Mouse (Mus musculus) MEL (cell line): Measurements from ENCODE around the gene Rtbdn.

Source experiments
- CTCF ChIP-seq, 3 experiments: IDR thresholded peaks in 2 of 3; conservative IDR thresholded peaks in 1 of 3; 2 replicates each; pipeline ENCODE4 v1.5.1; 2011 to 2012; ENCODE audit warnings: low read length in 3 of 3, low read depth in 2 of 3, mild to moderate bottlenecking in 2 of 3, improper control_type of control experiment in 1 of 3, inconsistent platforms in 1 of 3, mixed read lengths in 1 of 3, moderate library complexity in 1 of 3; ENCODE audit not compliant: control insufficient read depth in 1 of 3, insufficient read depth in 1 of 3, poor library complexity in 1 of 3, severe bottlenecking in 1 of 3
- MAFK ChIP-seq: IDR thresholded peaks from 2 replicates; pipeline ENCODE4 v1.6.1; 2011; ENCODE audit warnings: low read depth, mild to moderate bottlenecking, low read length, improper control_type of control experiment, borderline replicate concordance
- POLR2A ChIP-seq, 2 experiments: IDR thresholded peaks; 2 replicates each; pipeline ENCODE4 v1.6.1; 2011 to 2012; ENCODE audit warnings: low read length in 2 of 2, mild to moderate bottlenecking in 2 of 2, control low read depth in 1 of 2, improper control_type of control experiment in 1 of 2, low read depth in 1 of 2, moderate library complexity in 1 of 2; ENCODE audit not compliant: control insufficient read depth in 1 of 2, insufficient read depth in 1 of 2, poor library complexity in 1 of 2
- POLR2AphosphoS5 ChIP-seq: IDR thresholded peaks from 2 replicates; pipeline ENCODE4 v1.6.1; 2012; ENCODE audit warnings: low read depth, borderline replicate concordance, mild to moderate bottlenecking, inconsistent platforms, low read length, moderate library complexity, mixed read lengths
- ZKSCAN1 ChIP-seq: IDR thresholded peaks from 2 replicates; pipeline ENCODE4 v1.6.1; 2012; ENCODE audit warnings: low read depth, mild to moderate bottlenecking, inconsistent platforms, low read length, improper control_type of control experiment, moderate library complexity

GRCm38 (mm10) chr8:84963952-84964351 is 17.2 kb downstream of the Rtbdn start:
- TF ChIP-seq POLR2AphosphoS5 (no peak), POLR2A (IDR thresholded peaks at IDR 0.05; ENCODE audit: control insufficient read depth in 1 of 2, insufficient read depth in 1 of 2, low read depth in 1 of 2, low read length in 2 of 2, poor library complexity in 1 of 2) (no peak), CTCF (IDR thresholded peaks at IDR 0.05 in 2 of 3, conservative IDR thresholded peaks at IDR 0.05 in 1 of 3; ENCODE audit: control insufficient read depth in 1 of 3, insufficient read depth in 1 of 3, low read depth in 2 of 3, low read length in 3 of 3, poor library complexity in 1 of 3, severe bottlenecking in 1 of 3) (peak in 2 of 3 experiments; percentile 6 to 16; a peak in 1 of 6 replicates), MAFK (no peak), ZKSCAN1 (no peak)
